Mouse (Mus musculus) heart, embryonic 16.5 days (tissue): ENCODE measurements around the gene Rpl6. TPM values are rescaled to one million over a fixed set of nuclear protein-coding genes. Genes with fewer than 3 reads are reported as not detected.
"Not testable (repeated sequence)": the region's sequence is repeated elsewhere in the genome, so short reads cannot be mapped to it uniquely, and the experiment has no call there.

ENCODE experiments used
- ATAC-seq: fragments of 200-750 bp; cut with Nextera tagmentation; replicated peaks from 2 replicates; pipeline ENCODE4 v1.8.0; 2017; ENCODE audit warnings: moderate number of reproducible peaks; ENCODE audit not compliant: insufficient read depth, low FRiP score; ENCODE audit errors: extremely low read depth
- H3K27ac ChIP-seq: fragments of 300-500 bp; sonication (generic); 2 replicates; pipeline ENCODE4 v1.5.1; 2014; ENCODE audit warnings: mild to moderate bottlenecking, low read length, control low read depth, moderate library complexity
- H3K27me3 ChIP-seq: fragments of 300-500 bp; sonication (generic); 2 replicates; pipeline ENCODE4 v1.6.1; 2014; ENCODE audit warnings: low read length, mixed read lengths; ENCODE audit not compliant: control insufficient read depth, insufficient read depth
- H3K36me3 ChIP-seq: fragments of 300-500 bp; sonication (generic); 2 replicates; pipeline ENCODE4 v1.6.1; 2014; ENCODE audit not compliant: control insufficient read depth, insufficient read depth
- H3K4me1 ChIP-seq: fragments of 300-500 bp; sonication (generic); 2 replicates; pipeline ENCODE4 v1.6.1; 2014; ENCODE audit warnings: low read length, mixed read lengths; ENCODE audit not compliant: control insufficient read depth, insufficient read depth
- H3K4me2 ChIP-seq: fragments of 300-500 bp; sonication (generic); 2 replicates; pipeline ENCODE4 v1.6.1; 2014; ENCODE audit warnings: low read depth, mild to moderate bottlenecking, control low read depth, low read length
- H3K4me3 ChIP-seq: fragments of 300-500 bp; sonication (generic); 2 replicates; pipeline ENCODE4 v1.5.1; 2014; ENCODE audit warnings: mild to moderate bottlenecking, control low read depth, low read length
- H3K9ac ChIP-seq: fragments of 300-500 bp; sonication (generic); 2 replicates; pipeline ENCODE4 v1.6.1; 2014; ENCODE audit warnings: low read length, control low read depth
- H3K9me3 ChIP-seq: fragments of 300-500 bp; sonication (generic); replicated peaks from 2 replicates; pipeline ENCODE4 v1.6.1; 2016; ENCODE audit warnings: low read length; ENCODE audit not compliant: control insufficient read depth
- WGBS: fragments of 180-500 bp; shearing (Covaris S2); extraction: QIAGEN DNeasy Blood & Tissue Kit; methylation state at CpG from one replicate; pipeline ENCODE4 v1.1.7; 2014; 5-methylcytosine and 5-hydroxymethylcytosine counted together
- polyA plus RNA-seq: library from polyadenylated mRNA; unstranded; fragments of >200 nt; fragmentation: Nextera tagmentation; extraction: Ambion mirVana; gene quantifications from 2 replicates; pipeline ENCODE4 v1.2.1, GENCODE M21; 2015

The Rpl6 gene
- polyA plus RNA-seq, 1 experiment from 2014 or later = 345 TPM

GRCm38 (mm10) chr5:121217313-121217634 lies 13.0 kb downstream of the Rpl6 start:
- Histone ChIP-seq H3K4me1 (peaks cover 6% of the 10 kb centered on the region), H3K27me3 (no peaks in the 10 kb centered on the region)
- ATAC-seq = no peak

GRCm38 (mm10) chr5:121219190-121219589 lies 14.9 kb downstream of the Rpl6 start:
- Histone ChIP-seq H3K4me3 (no peak overlapping the region), H3K4me1 (peaks cover 6% of the 10 kb centered on the region), H3K4me2 (no peak overlapping the region), H3K27ac (no peak overlapping the region), H3K9ac (no peak overlapping the region), H3K27me3 (no peaks in the 10 kb centered on the region), H3K36me3 (no peaks in the 10 kb centered on the region), H3K9me3 (no peaks in the 10 kb centered on the region)
- 85% methylated on average over 1 of the region's 1 CpGs for WGBS
- no peak for ATAC-seq

More at GRCm38 (mm10) chr5:121217313-121217634, 13.0 kb downstream of the Rpl6 start:
- H3K36me3 ChIP-seq = peaks cover 4% of the 10 kb centered on the region
- no peak overlapping the region for H3K27ac ChIP-seq
- H3K4me2 ChIP-seq = no peak overlapping the region
- 77% methylated on average over 2 of the region's 2 CpGs for WGBS
- H3K4me3 ChIP-seq = no peak overlapping the region
- no peak overlapping the region for H3K9ac ChIP-seq
- H3K9me3 ChIP-seq = no peaks in the 10 kb centered on the region

GRCm38 (mm10) chr5:121219980-121220731 lies 15.9 kb downstream of the Rpl6 start, which contains the start of gene Hectd4:
Gene Hectd4, plus strand, starts transcription at chr5:121220219.
- peak; percentile 93 for ATAC-seq
- Histone ChIP-seq H3K36me3 (no peaks in the 10 kb centered on the region), H3K9me3 (no peaks in the 10 kb centered on the region), H3K4me3 (peak within 1 kb of the TSS; percentile 94), H3K27ac (peak within 1 kb of the TSS; percentile 84), H3K4me2 (peak within 1 kb of the TSS; percentile 81), H3K4me1 (peaks cover 6% of the 10 kb centered on the region), H3K9ac (peak within 1 kb of the TSS; percentile 90), H3K27me3 (no peaks in the 10 kb centered on the region)
- under 1% methylated on average over 86 of the region's 90 CpGs for WGBS

DNA sequence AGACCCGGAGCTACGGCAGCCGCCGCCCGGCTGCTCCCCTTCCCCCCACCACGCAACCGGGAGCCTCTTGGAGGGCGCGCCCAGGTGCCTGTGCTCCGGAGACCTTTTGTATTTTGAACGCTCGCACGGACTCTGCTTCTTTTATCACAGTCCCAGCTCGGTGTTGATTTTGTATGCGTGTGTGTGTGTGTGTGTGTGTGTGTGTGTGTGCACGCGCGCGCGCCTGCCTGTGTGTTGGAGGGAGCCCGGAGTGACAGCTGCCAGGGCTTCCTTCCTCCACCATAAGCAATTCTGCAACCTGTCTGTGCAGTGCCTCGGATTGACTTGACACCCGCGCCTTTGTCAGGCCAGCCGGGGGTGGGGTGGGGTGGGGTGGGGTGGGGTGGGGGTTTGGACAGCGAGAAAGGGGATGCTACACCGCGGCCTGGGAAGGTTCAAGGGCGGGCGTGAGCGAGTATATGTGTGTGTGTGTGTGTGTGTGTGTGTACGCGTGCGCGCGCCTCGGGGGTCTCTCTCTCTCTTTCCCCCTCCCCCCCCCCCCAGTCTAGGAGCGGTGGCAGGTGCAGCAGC lies 16.5 kb downstream of the Rpl6 start:
- Histone ChIP-seq H3K9ac (peak overlapping the region; percentile 90), H3K9me3 (no peaks in the 10 kb centered on the region), H3K36me3 (no peaks in the 10 kb centered on the region), H3K4me3 (peak overlapping the region; percentile 94), H3K4me1 (peaks cover 10% of the 10 kb centered on the region), H3K27ac (peak overlapping the region; percentile 84), H3K27me3 (no peaks in the 10 kb centered on the region), H3K4me2 (peak overlapping the region; percentile 81)
- peak; percentile 39 for ATAC-seq
- 0% methylated on average over 37 of the region's 38 CpGs for WGBS

GRCm38 (mm10) chr5:121221328-121221850 lies 17.1 kb downstream of the Rpl6 start:
- peaks cover 16% of the 10 kb centered on the region for H3K4me1 ChIP-seq
- H3K4me2 ChIP-seq = peak overlapping the region; percentile 81
- H3K27me3 ChIP-seq = no peaks in the 10 kb centered on the region
- H3K9me3 ChIP-seq = no peaks in the 10 kb centered on the region
- no peak overlapping the region for H3K27ac ChIP-seq
- 21% methylated on average over 23 of the region's 23 CpGs for WGBS
- peak overlapping the region; percentile 94 for H3K4me3 ChIP-seq
- H3K36me3 ChIP-seq = no peaks in the 10 kb centered on the region
- ATAC-seq = no peak
- H3K9ac ChIP-seq = peak overlapping the region; percentile 90

DNA sequence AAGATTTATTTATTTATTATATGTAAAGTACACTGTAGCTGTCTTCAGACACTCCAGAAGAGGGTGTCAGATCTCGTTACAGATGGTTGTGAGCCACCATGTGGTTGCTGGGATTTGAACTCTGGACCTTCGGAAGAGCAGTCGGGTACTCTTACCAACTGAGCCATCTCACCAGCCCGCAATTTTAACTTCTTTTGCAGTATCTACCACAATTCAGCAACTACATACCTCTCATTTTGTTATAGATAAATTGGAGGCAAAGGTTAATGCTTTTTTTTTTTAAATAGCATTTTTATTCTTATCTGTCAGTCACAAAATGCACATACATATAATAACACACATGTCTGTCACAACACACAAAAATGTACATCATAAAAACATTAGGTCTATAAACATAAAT lies 19.7 kb downstream of the Rpl6 start:
- H3K27ac ChIP-seq, H3K9ac ChIP-seq, H3K27me3 ChIP-seq, H3K36me3 ChIP-seq, H3K9me3 ChIP-seq, H3K4me2 ChIP-seq, H3K4me3 ChIP-seq, ATAC-seq: not testable (repeated sequence)
- peaks cover 20% of the 10 kb centered on the region for H3K4me1 ChIP-seq
- WGBS = 95% methylated on average over 3 of the region's 4 CpGs

DNA sequence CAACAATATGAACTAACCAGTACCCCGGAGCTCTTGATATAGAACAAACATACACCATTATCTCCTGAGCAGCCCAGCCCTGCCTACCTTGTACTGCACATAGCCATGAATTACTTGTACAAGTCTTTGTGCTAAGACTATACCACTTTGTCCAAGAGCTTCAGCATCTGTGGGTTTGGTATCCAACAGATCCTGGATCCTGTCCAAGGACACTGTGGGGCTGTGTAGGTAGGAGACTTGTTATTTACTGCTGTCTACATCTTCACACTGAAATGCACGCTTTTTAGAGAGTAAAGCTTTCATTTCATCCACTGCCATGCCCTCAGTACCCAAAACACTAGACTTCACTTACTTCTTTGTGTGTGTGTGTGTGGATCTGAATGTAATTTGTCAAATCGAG lies 20.6 kb downstream of the Rpl6 start:
- ATAC-seq = no peak
- Histone ChIP-seq H3K4me1 (peaks cover 20% of the 10 kb centered on the region), H3K36me3 (no peaks in the 10 kb centered on the region), H3K27ac (no peak overlapping the region), H3K9ac (no peak overlapping the region), H3K9me3 (no peaks in the 10 kb centered on the region), H3K4me2 (no peak overlapping the region), H3K4me3 (no peak overlapping the region), H3K27me3 (no peaks in the 10 kb centered on the region)
- 85% methylated on average over 3 of the region's 3 CpGs for WGBS

DNA sequence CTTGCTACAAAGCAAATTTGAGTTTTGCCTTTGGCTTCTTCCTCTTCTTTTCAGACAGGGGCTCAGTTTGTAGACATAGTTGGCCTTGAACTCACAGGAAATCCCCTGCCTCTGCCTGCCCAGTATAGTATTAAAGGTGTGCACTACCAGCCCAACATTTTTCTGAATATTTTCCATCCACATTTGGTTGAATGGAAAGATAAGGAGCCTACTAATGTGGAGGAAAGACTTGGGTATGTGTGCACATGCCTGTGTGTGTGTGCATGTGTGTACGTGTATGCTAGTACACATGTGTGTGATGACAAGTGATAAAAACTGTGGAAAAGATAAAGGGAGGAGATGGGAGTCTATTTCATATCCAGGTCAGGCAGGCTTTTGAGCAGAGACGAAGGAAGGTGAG lies 21.6 kb downstream of the Rpl6 start:
- Histone ChIP-seq H3K4me3 (no peak overlapping the region), H3K9ac (no peak overlapping the region), H3K27ac (no peak overlapping the region), H3K36me3 (no peaks in the 10 kb centered on the region), H3K4me1 (peaks cover 20% of the 10 kb centered on the region), H3K27me3 (no peaks in the 10 kb centered on the region), H3K4me2 (no peak overlapping the region), H3K9me3 (no peaks in the 10 kb centered on the region)
- 59% methylated on average over 2 of the region's 2 CpGs for WGBS
- no peak for ATAC-seq

GRCm38 (mm10) chr5:121226406-121226805 lies 22.1 kb downstream of the Rpl6 start:
- H3K27ac ChIP-seq = no peak overlapping the region
- no peak for ATAC-seq

More at GRCm38 (mm10) chr5:121226406-121226805, 22.1 kb downstream of the Rpl6 start:
- Histone ChIP-seq H3K9ac (no peak overlapping the region), H3K36me3 (no peaks in the 10 kb centered on the region), H3K27me3 (no peaks in the 10 kb centered on the region), H3K4me1 (peaks cover 17% of the 10 kb centered on the region), H3K4me3 (no peak overlapping the region), H3K9me3 (no peaks in the 10 kb centered on the region), H3K4me2 (no peak overlapping the region)
- WGBS = 52% methylated on average over 3 of the region's 3 CpGs
